Mouse (Mus musculus): ENCODE measurements around the gene Gm21488. TPM values are rescaled to one million over a fixed set of nuclear protein-coding genes. Genes with fewer than 3 reads are reported as not detected.
"Not testable (repeated sequence)": the region's sequence is repeated elsewhere in the genome, so short reads cannot be mapped to it uniquely, and the experiment has no call there.

Gene Gm21488
- polyA plus RNA-seq (2014; fragmentation: Nextera tagmentation; extraction: Ambion mirVana), result not detected in 2 replicates

- not testable (repeated sequence) for H3K27me3 ChIP-seq (replicated peaks; ENCODE audit: control insufficient read depth, insufficient read depth, low read length); H3K36me3 ChIP-seq (ENCODE audit: control insufficient read depth, insufficient read depth, low read length); DNase-seq (ENCODE audit: low spot score); H3K4me3 ChIP-seq (ENCODE audit: low read depth, low read length); H3K9ac ChIP-seq (ENCODE audit: low read depth, low read length); H3K9me3 ChIP-seq (ENCODE audit: control insufficient read depth, low read length); ATAC-seq (replicated peaks; ENCODE audit: low FRiP score); H3K4me1 ChIP-seq (replicated peaks; ENCODE audit: control insufficient read depth, insufficient read depth, low read length); H3K4me2 ChIP-seq; H3K27ac ChIP-seq (ENCODE audit: low read depth, low read length)
- WGBS, result no CpG with 5 or more reads among the region's 5 CpGs
These were observed at the start of gene Gm21488 for GRCm38 (mm10) chrY:27521820-27522219. Gene Gm21488 (minus strand): TSS chrY:27521920.
